Mouse (Mus musculus) lung, embryonic 16.5 days (tissue): Measurements from ENCODE around the gene Hmgcl. TPM values are rescaled to one million over a fixed set of nuclear protein-coding genes. Genes with fewer than 3 reads are reported as not detected.
A peak's percentile ranks its signal among the peaks of the same experiment; 100 is the strongest.

Experiments
- ATAC-seq: fragments of 200-750 bp; cut with Nextera tagmentation; 2 replicates; pipeline ENCODE4 v1.8.0; 2017; ENCODE audit warnings: low read depth, mild to moderate bottlenecking, moderate library complexity
- H3K27ac ChIP-seq: fragments of 300-500 bp; sonication (generic); 2 replicates; pipeline ENCODE4 v1.5.1; 2014; ENCODE audit warnings: mild to moderate bottlenecking, control low read depth, low read length
- H3K27me3 ChIP-seq: fragments of 300-500 bp; sonication (generic); 2 replicates; pipeline ENCODE4 v1.6.1; 2014; ENCODE audit warnings: low read depth, low read length, mixed read lengths; ENCODE audit not compliant: control insufficient read depth, insufficient read depth
- H3K36me3 ChIP-seq: fragments of 300-500 bp; sonication (generic); 2 replicates; pipeline ENCODE4 v1.6.1; 2014; ENCODE audit warnings: low read length; ENCODE audit not compliant: control insufficient read depth, insufficient read depth
- H3K4me1 ChIP-seq: fragments of 300-500 bp; sonication (generic); replicated peaks from 2 replicates; pipeline ENCODE4 v1.6.1; 2014; ENCODE audit warnings: low read length, mixed read lengths; ENCODE audit not compliant: control insufficient read depth, insufficient read depth
- H3K4me2 ChIP-seq: fragments of 300-500 bp; sonication (generic); 2 replicates; pipeline ENCODE4 v1.6.1; 2014; ENCODE audit warnings: low read depth, low read length, control low read depth
- H3K4me3 ChIP-seq: fragments of 300-500 bp; sonication (generic); 2 replicates; pipeline ENCODE4 v1.5.1; 2014; ENCODE audit warnings: mild to moderate bottlenecking, low read length, control low read depth
- H3K9ac ChIP-seq: fragments of 300-500 bp; sonication (generic); 2 replicates; pipeline ENCODE4 v1.6.1; 2014; ENCODE audit warnings: low read length, control low read depth
- H3K9me3 ChIP-seq: fragments of 300-500 bp; sonication (generic); 2 replicates; pipeline ENCODE4 v1.6.1; 2016; ENCODE audit warnings: low read length; ENCODE audit not compliant: control insufficient read depth
- WGBS: fragments of 180-500 bp; shearing (Covaris S2); extraction: QIAGEN DNeasy Blood & Tissue Kit; methylation state at CpG from one replicate; pipeline ENCODE4 v1.1.7; 2014; 5-methylcytosine and 5-hydroxymethylcytosine counted together
- polyA plus RNA-seq: library from polyadenylated mRNA; unstranded; fragments of >200 nt; fragmentation: Nextera tagmentation; extraction: Ambion mirVana; gene quantifications from 2 replicates; pipeline ENCODE4 v1.2.1, GENCODE M21; 2015

The Hmgcl gene
- polyA plus RNA-seq, 1 experiment from 2014 or later, result 73.0 TPM

DNA sequence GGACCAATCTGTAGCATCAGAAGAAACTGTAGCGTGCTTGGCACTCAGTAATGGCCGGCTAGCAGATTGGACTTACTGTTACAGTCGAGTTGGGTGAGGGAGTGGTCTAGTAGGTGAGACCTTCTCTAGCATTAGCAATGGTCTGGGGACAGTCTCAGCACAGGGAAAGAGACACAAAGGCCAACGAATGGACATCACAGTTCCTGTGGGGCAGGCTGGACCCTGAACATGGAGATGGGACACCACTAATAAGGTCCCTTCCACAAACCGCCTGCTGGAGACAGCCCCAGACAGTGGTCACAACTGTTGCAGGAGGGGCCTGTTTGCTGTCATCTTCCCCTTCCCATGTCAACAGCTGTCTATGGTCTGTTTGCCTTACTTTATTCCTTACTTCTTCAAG is 15.5 kb downstream of the Hmgcl start:
- peaks cover 11% of the 10 kb centered on the region; the same call in 1 of the 2 replicates for H3K36me3 ChIP-seq
- no peak for ATAC-seq
- no peak overlapping the region for H3K27ac ChIP-seq

DNA sequence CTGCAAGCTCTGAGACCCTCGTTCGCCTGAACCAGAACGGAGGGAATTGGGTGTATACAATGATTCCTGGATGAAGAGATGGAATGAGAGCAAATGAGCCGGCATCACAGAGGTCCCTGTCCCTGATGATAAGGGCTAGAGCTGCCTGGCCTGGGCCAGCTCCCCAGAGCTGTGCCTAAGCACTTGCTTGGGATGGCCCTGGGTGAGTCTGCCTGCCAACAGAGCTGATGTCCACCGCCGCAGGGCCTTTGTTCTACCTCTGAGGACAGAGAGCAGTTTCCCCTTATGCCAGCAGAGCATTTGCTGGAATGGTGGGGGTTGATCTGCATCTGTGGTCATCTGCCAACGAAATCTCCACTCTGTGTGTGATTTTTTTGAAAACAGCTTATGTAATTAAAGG is 15.9 kb downstream of the Hmgcl start:
- Histone ChIP-seq H3K9me3 (no peaks in the 10 kb centered on the region), H3K4me2 (no peak overlapping the region), H3K4me3 (no peak overlapping the region), H3K27me3 (no peaks in the 10 kb centered on the region), H3K36me3 (peaks cover 13% of the 10 kb centered on the region), H3K9ac (no peak overlapping the region), H3K4me1 (peaks cover 11% of the 10 kb centered on the region), H3K27ac (no peak overlapping the region)
- WGBS, result 80% methylated on average over 7 of the region's 7 CpGs
- ATAC-seq, result no peak

More for the DNA sequence above, 15.5 kb downstream of the Hmgcl start:
- Histone ChIP-seq H3K9ac (no peak overlapping the region), H3K27me3 (no peaks in the 10 kb centered on the region), H3K4me2 (no peak overlapping the region), H3K4me1 (peaks cover 11% of the 10 kb centered on the region), H3K4me3 (no peak overlapping the region), H3K9me3 (no peaks in the 10 kb centered on the region)
- 87% methylated on average over 5 of the region's 5 CpGs for WGBS

DNA sequence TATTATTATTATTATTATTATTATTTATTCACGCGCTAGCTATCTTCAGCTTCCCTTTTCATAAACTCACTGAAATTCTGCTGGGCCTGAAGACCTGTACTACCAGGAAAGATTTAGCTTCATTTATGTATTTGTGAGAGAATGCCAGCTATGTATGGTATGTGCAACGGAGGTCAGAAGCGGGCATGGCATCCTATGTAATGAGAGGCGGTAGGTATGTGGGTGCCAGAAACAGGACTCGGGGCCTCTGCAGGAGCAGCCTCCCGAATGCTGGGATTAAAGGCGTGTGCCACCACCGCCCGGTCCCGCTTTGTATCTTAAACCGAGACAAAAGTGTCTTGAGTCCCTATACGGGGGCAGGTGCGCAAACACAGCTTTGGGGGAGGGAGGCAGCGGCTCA is 16.7 kb downstream of the Hmgcl start:
- 4% methylated on average over 15 of the region's 15 CpGs for WGBS
- H3K36me3 ChIP-seq, result peaks cover 15% of the 10 kb centered on the region
- H3K4me1 ChIP-seq, result peaks cover 11% of the 10 kb centered on the region
- H3K27me3 ChIP-seq, result no peaks in the 10 kb centered on the region
- H3K4me3 ChIP-seq, result peak overlapping the region; percentile 82
- peak overlapping the region; percentile 95 for H3K4me2 ChIP-seq
- H3K27ac ChIP-seq, result peak overlapping the region; percentile 90
- ATAC-seq, result peak; percentile 8; the same call in 1 of the 2 replicates
- H3K9me3 ChIP-seq, result no peaks in the 10 kb centered on the region
- H3K9ac ChIP-seq, result peak overlapping the region; percentile 89

DNA sequence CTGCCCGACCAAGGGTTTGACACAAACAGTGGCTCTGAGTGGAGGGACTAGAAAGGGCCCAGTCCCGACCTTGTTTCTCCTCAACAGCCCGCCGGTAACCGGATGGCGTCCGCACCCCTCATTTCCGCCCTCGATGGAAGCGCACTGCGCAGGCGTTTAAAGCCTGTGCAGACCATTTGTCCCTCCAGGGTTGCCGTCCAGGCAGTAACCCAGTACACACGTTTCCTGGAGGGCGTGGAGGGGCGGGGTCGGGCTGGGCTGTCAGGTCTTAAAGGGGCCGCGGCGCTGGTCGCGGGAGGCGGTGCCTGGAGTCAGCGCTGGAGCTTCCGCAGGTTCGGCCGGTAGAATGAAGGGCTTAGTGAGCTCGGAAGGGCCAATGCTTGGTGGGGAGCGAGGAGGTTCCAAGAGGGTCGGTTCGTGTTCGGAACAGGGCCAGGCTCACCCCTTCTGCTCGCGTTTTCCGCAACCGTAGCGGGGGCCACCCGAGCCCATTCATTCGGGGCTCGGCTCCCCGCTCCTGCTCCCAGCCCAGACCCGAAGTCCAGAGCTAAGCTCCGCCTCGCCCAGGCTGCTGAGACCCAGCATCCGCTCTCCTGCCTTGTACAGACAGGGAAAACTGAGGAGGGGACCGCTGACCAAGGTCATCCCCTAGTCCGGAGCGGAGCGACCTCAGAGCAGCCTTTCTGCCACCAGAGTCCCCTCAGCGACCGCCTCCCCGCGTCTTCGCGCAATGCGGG is 17.4 kb downstream of the Hmgcl start, which contains the start of gene Gale:
Gale (plus strand) TSS at position 271 of the 737 bp plus-strand sequence.
- Histone ChIP-seq H3K36me3 (peaks cover 18% of the 10 kb centered on the region), H3K4me1 (peaks cover 11% of the 10 kb centered on the region), H3K27ac (peak within 1 kb of the TSS; percentile 90), H3K9ac (peak within 1 kb of the TSS; percentile 89), H3K4me3 (peak within 1 kb of the TSS; percentile 82), H3K27me3 (no peaks in the 10 kb centered on the region), H3K9me3 (no peaks in the 10 kb centered on the region), H3K4me2 (peak within 1 kb of the TSS; percentile 95)
- ATAC-seq, result peak; percentile 95
- WGBS, result under 1% methylated on average over 56 of the region's 56 CpGs

DNA sequence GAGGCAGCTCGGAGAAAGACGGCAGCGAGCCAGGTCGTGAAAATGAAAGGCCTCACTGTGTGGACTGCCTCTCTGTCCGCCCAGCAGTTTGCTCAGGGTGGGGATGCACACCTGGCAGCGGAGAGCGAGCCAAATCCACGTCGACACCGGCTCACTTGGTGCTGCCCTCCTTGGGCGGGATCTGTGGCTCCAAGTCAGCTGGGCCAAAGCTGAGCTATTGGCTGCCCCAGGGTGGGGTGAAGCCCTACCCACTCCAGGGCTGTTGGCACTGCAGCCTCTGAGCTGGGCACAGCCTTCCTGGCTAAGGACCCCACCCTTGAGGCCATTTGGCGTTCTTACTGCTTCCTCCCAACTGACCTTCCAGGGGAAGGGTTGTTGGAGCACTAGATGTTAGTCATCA is 18.2 kb downstream of the Hmgcl start:
- Histone ChIP-seq H3K4me2 (peak overlapping the region; percentile 95), H3K9me3 (no peaks in the 10 kb centered on the region), H3K4me3 (peak overlapping the region; percentile 82), H3K9ac (peak overlapping the region; percentile 83), H3K36me3 (peaks cover 17% of the 10 kb centered on the region), H3K4me1 (peaks cover 11% of the 10 kb centered on the region), H3K27me3 (no peaks in the 10 kb centered on the region), H3K27ac (peak overlapping the region; percentile 84)
- peak; percentile 52 for ATAC-seq
- 3% methylated on average over 12 of the region's 12 CpGs for WGBS

DNA sequence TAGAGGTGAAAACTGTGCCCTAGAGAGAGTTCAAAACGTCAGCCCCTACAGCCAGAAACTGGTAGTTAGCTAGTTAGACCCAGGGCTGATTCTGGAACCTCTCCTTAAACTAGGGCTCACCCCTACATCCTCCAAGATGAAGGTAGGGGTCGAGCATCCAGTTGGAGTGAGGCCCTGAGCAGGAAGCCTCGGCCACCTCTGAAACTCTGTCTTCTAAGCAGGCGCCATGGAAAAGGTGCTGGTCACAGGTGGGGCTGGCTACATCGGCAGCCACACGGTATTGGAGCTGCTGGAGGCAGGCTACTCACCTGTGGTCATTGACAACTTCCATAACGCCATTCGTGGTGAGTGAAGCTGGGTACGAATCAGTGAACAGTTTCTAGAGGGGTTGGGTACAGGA is 18.9 kb downstream of the Hmgcl start:
- no peak for ATAC-seq
- Histone ChIP-seq H3K27me3 (no peaks in the 10 kb centered on the region), H3K9me3 (no peaks in the 10 kb centered on the region), H3K36me3 (peaks cover 21% of the 10 kb centered on the region), H3K4me2 (no peak overlapping the region), H3K4me1 (peaks cover 11% of the 10 kb centered on the region), H3K27ac (no peak overlapping the region), H3K9ac (no peak overlapping the region), H3K4me3 (no peak overlapping the region)
- 76% methylated on average over 9 of the region's 9 CpGs for WGBS

DNA sequence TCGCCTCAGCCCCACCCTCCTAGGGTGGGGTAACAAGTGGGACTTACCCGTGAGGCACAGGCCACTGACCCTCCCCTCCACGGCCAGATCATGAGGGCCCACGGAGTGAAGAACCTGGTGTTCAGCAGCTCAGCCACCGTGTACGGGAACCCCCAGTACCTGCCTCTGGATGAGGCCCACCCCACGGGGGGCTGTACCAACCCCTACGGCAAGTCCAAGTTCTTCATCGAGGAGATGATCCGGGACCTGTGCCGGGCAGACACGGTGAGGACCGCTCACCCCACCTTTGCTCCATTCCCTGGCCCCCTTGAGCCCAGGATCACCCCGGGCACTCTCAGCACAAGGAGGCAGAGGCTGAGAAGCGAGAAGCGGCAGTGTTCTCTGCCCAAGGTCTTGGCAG is 20.0 kb downstream of the Hmgcl start:
- H3K36me3 ChIP-seq, result peaks cover 19% of the 10 kb centered on the region
- WGBS, result 92% methylated on average over 16 of the region's 16 CpGs

DNA sequence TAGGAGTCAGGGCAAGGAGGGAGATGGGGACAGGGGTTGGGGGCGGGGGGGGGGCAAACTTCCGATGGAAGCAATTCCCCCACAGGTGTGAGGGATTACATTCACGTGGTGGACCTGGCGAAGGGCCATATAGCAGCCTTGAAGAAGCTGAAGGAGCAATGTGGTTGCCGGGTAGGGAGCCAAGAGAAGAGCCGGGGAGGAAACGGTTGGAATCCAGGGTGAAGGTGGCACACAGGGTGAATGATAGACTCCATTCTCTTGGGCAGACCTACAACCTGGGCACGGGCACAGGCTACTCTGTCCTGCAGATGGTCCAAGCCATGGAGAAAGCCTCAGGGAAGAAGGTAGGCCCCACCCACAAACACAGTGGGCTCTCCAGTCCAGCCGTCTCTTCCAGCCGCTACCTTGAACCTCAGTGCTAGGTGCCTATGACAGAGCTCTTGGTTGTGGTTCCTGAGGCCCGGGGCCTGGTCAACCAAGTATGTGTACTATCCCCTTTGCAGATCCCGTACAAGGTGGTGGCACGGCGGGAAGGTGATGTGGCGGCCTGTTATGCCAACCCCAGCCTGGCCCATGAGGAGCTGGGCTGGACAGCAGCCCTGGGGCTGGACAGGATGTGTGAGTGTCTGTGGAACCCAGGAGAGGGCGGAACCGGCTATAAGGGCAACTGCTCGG is 21.0 kb downstream of the Hmgcl start:
- H3K27ac ChIP-seq, result no peak overlapping the region
- peaks cover 16% of the 10 kb centered on the region for H3K36me3 ChIP-seq
- no peak overlapping the region for H3K4me2 ChIP-seq
- H3K27me3 ChIP-seq, result no peaks in the 10 kb centered on the region
- H3K4me3 ChIP-seq, result no peak overlapping the region
- no peak for ATAC-seq
- WGBS, result 82% methylated on average over 18 of the region's 18 CpGs
- H3K9ac ChIP-seq, result no peak overlapping the region
- H3K9me3 ChIP-seq, result no peaks in the 10 kb centered on the region
- H3K4me1 ChIP-seq, result peaks cover 19% of the 10 kb centered on the region

More for the DNA sequence above, 20.0 kb downstream of the Hmgcl start:
- no peak overlapping the region for H3K9ac ChIP-seq
- no peaks in the 10 kb centered on the region for H3K27me3 ChIP-seq
- H3K4me1 ChIP-seq, result peaks cover 12% of the 10 kb centered on the region
- H3K27ac ChIP-seq, result no peak overlapping the region
- no peak overlapping the region for H3K4me3 ChIP-seq
- ATAC-seq, result no peak
- no peak overlapping the region for H3K4me2 ChIP-seq
- no peaks in the 10 kb centered on the region for H3K9me3 ChIP-seq

DNA sequence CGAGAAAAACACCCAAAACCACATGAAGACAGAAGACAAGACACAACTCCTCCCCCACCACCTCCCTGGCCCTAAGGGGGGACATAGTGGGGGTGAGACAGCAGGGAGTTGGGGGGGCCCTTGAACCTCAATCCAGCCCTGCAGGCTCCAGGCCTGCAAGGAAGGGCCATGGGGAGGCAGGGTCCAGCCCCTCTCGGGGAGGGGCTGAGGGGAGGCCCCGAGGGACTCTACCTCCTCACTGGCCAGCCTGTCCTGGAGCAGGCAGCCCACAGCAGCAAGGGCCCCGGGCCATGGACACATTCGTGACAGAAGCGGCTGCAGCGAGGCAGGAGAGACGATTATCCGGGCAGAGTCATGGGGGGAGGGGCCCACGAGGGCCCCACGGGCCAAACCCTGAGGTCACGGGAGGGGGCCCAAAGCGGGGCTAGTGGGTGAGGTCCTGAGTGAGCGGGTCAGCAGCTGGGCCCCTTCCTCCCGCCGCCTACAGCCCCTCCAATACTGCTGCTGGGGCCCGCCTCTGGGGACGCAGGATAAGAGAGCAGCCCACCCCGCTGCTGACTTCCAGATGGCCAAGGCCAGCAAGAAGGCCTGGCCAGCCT is 22.1 kb downstream of the Hmgcl start:
- no peak overlapping the region for H3K9ac ChIP-seq
- no peaks in the 10 kb centered on the region for H3K27me3 ChIP-seq
- WGBS, result 59% methylated on average over 19 of the region's 19 CpGs
- no peak overlapping the region for H3K27ac ChIP-seq
- no peaks in the 10 kb centered on the region for H3K9me3 ChIP-seq
- peaks cover 21% of the 10 kb centered on the region for H3K4me1 ChIP-seq
- H3K36me3 ChIP-seq, result peaks cover 16% of the 10 kb centered on the region
- H3K4me3 ChIP-seq, result no peak overlapping the region
- H3K4me2 ChIP-seq, result no peak overlapping the region
- ATAC-seq, result no peak
